Mouse (Mus musculus): ENCODE measurements around the gene Npas3. TPM values are rescaled to one million over a fixed set of nuclear protein-coding genes. Genes with fewer than 3 reads are reported as not detected.

Npas3 gene
- polyA plus RNA-seq, 1 experiment, result 1.2 TPM

DNA sequence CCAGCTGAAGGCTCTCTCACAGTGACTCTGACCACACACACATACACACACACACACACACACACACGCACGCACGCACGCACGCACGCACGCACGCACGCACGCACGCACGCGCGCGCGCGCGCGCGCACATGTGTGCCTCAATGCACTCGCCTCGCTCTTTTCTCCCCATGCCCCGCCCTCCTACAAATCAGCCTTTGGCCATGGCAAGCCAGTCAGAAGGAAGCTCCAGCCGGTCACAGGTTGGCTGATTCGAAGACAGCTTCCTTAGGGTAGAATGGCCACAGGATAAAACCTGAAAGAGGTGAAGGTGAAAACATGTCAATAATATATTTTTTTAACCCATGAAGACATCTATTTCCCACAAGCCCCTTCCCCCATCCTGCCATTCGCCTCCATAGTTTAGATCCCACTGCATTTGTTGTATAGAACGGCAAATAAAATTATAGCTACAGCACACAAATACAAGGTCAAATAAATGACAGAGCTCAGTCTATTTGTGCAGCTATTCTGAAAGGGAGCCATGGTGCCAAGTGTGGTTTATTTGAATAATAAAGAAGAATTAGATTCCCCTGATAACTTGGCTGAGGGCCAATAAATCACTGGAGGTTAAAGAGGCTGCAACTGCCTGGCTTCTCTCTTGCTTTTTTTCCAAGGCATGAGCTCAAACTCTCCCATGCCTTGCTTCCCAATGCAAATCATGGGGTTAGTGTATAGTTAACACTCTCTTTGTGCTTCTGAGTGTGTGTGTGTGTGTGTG, 587.7 kb downstream of the Npas3 start:
- Histone ChIP-seq H3K4me3 (ENCODE audit: low read depth, low read length) (no peak overlapping the region), H3K9ac (ENCODE audit: low read depth, poor library complexity, severe bottlenecking) (no peak overlapping the region), H3K27me3 (ENCODE audit: control insufficient read depth, insufficient read depth, low read length, poor library complexity, severe bottlenecking) (no peaks in the 10 kb centered on the region), H3K4me1 (ENCODE audit: control insufficient read depth, insufficient read depth, low read length) (no peaks in the 10 kb centered on the region), H3K27ac (ENCODE audit: insufficient read depth, low read length) (no peak overlapping the region), H3K36me3 (ENCODE audit: control insufficient read depth, insufficient read depth, low read length, poor library complexity, severe bottlenecking) (no peaks in the 10 kb centered on the region), H3K9me3 (replicated peaks; ENCODE audit: control insufficient read depth, insufficient read depth, low read length, poor library complexity, severe bottlenecking) (no peaks in the 10 kb centered on the region)
- TF ChIP-seq EP300 (IDR thresholded peaks at IDR 0.05; ENCODE audit: insufficient read depth, low read depth, low read length) (no peak), CTCF (IDR thresholded peaks at IDR 0.05; ENCODE audit: low read depth, low read length) (no peak), POLR2A (IDR thresholded peaks at IDR 0.05; ENCODE audit: insufficient read depth, low read length) (no peak)

DNA sequence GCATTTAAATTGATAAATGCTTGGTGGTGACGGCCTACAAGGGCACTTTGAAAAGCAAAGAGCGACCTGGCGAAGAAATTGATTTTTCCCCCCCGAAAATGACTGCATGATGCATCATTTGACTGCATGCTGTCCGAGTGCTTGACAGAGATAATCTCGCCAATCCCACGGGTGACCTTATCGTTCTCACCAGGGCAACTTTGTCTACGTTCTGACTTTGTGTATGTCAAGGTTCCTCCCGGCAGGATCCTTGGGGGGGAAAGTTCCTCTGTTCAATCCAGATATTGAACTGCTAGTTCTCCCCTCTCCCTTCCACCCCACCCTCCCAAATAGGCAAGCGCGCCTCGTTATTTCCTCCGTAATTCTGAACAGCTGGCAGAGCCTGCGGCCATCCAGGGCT, 588.9 kb downstream of the Npas3 start:
- no peaks in the 10 kb centered on the region for H3K9me3 ChIP-seq (replicated peaks; ENCODE audit: control insufficient read depth, insufficient read depth, low read length, poor library complexity, severe bottlenecking)
- no peaks in the 10 kb centered on the region for H3K27me3 ChIP-seq (ENCODE audit: control insufficient read depth, insufficient read depth, low read length, poor library complexity, severe bottlenecking)
- H3K36me3 ChIP-seq (ENCODE audit: control insufficient read depth, insufficient read depth, low read length, poor library complexity, severe bottlenecking), result no peaks in the 10 kb centered on the region
- no peaks in the 10 kb centered on the region for H3K4me1 ChIP-seq (ENCODE audit: control insufficient read depth, insufficient read depth, low read length)
- H3K27ac ChIP-seq (ENCODE audit: insufficient read depth, low read length), result no peak overlapping the region
- no peak overlapping the region for H3K9ac ChIP-seq (ENCODE audit: low read depth, poor library complexity, severe bottlenecking)
- no peak overlapping the region for H3K4me3 ChIP-seq (ENCODE audit: low read depth, low read length)
- no peak for TF ChIP-seq EP300 (IDR thresholded peaks at IDR 0.05; ENCODE audit: insufficient read depth, low read depth, low read length)
- no peak for TF ChIP-seq POLR2A (IDR thresholded peaks at IDR 0.05; ENCODE audit: insufficient read depth, low read length)
- TF ChIP-seq CTCF (IDR thresholded peaks at IDR 0.05; ENCODE audit: low read depth, low read length), result no peak

DNA sequence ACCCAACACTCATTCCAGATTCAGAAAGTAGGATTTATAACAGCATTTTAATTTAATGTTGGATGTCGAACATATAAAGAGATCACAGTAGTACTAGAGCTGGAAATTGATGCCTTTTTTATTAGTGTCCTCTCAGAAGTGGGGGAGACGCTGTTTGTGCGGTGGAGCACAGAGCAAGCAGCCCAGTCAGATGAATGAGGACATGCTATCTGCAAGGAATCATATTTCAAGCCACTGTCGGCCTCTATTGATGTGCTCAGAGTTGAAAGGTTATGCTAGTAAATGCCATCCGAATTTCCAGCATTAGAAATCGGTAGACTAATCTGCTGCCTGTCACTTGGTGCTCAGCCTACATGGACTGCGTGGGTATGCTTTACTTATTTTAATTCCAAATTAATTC, 590.1 kb downstream of the Npas3 start:
- H3K9ac ChIP-seq (ENCODE audit: low read depth, poor library complexity, severe bottlenecking), result no peak overlapping the region
- no peaks in the 10 kb centered on the region for H3K4me1 ChIP-seq (ENCODE audit: control insufficient read depth, insufficient read depth, low read length)
- no peak for TF ChIP-seq CTCF (IDR thresholded peaks at IDR 0.05; ENCODE audit: low read depth, low read length)
- no peak for TF ChIP-seq POLR2A (IDR thresholded peaks at IDR 0.05; ENCODE audit: insufficient read depth, low read length)
- no peak for TF ChIP-seq EP300 (IDR thresholded peaks at IDR 0.05; ENCODE audit: insufficient read depth, low read depth, low read length)
- H3K36me3 ChIP-seq (ENCODE audit: control insufficient read depth, insufficient read depth, low read length, poor library complexity, severe bottlenecking), result no peaks in the 10 kb centered on the region
- no peak overlapping the region for H3K27ac ChIP-seq (ENCODE audit: insufficient read depth, low read length)
- no peaks in the 10 kb centered on the region for H3K27me3 ChIP-seq (ENCODE audit: control insufficient read depth, insufficient read depth, low read length, poor library complexity, severe bottlenecking)
- no peaks in the 10 kb centered on the region for H3K9me3 ChIP-seq (replicated peaks; ENCODE audit: control insufficient read depth, insufficient read depth, low read length, poor library complexity, severe bottlenecking)
- no peak overlapping the region for H3K4me3 ChIP-seq (ENCODE audit: low read depth, low read length)

DNA sequence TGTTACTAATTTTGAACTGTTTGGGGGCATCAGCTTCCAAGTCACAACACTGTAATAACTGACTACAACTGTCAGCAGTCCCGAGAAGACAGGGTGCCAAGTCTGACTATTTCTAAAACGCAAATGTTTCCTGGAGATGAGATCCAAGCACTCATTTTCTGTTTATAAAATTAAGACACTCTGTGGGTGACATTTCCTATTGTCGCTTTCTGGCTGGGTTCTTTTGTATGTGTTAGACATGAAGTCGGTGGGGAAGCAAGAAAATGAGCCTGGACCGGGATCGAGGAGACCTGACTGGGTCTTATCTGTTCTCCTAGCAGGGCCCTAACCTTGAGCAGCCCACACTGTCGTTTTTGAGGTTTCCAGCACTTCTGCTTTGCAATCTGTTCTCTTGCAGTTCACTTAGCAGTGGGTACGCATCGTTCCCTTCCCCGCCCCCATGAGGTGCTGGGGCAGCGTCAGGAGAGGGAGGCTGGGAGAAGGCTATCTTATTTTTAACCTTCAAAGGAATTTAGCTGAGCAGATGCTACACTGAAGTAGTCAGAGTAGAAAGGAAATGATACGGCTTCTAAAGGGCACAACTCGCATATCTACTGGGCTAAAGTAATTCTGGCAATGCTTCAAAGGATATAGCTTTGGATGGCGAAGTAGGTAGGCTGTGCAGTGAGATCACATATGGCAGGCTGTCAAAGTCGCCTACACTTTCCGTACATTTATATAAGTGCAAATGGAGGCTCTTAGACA, 593.6 kb downstream of the Npas3 start:
- H3K27ac ChIP-seq (ENCODE audit: insufficient read depth, low read length), result no peak overlapping the region
- H3K27me3 ChIP-seq (ENCODE audit: control insufficient read depth, insufficient read depth, low read length, poor library complexity, severe bottlenecking), result no peaks in the 10 kb centered on the region
- no peak overlapping the region for H3K4me3 ChIP-seq (ENCODE audit: low read depth, low read length)
- no peaks in the 10 kb centered on the region for H3K36me3 ChIP-seq (ENCODE audit: control insufficient read depth, insufficient read depth, low read length, poor library complexity, severe bottlenecking)
- no peaks in the 10 kb centered on the region for H3K4me1 ChIP-seq (ENCODE audit: control insufficient read depth, insufficient read depth, low read length)
- H3K9me3 ChIP-seq (replicated peaks; ENCODE audit: control insufficient read depth, insufficient read depth, low read length, poor library complexity, severe bottlenecking), result no peaks in the 10 kb centered on the region
- TF ChIP-seq POLR2A (IDR thresholded peaks at IDR 0.05; ENCODE audit: insufficient read depth, low read length), result no peak
- no peak for TF ChIP-seq EP300 (IDR thresholded peaks at IDR 0.05; ENCODE audit: insufficient read depth, low read depth, low read length)
- no peak for TF ChIP-seq CTCF (IDR thresholded peaks at IDR 0.05; ENCODE audit: low read depth, low read length)
- H3K9ac ChIP-seq (ENCODE audit: low read depth, poor library complexity, severe bottlenecking), result no peak overlapping the region

DNA sequence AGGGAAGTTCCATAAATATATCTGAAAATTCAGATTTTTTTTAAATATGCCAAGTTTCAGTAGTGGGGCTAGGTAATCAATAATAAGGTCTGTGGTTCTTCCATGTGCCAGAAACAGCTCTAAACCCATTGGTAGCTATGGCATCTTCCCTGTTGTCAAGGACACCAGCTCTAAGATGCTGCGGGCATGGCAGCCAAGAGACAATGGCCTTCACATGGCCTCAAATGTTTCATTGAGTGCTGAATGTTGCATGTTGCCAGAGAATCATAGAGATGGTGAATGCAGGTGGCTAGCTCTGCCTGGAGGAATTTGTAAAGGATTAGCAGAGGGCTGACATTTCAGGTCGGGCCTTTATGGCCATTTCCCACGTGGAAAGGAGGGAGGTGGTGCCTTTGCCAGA, 595.1 kb downstream of the Npas3 start:
- no peak for TF ChIP-seq CTCF (IDR thresholded peaks at IDR 0.05; ENCODE audit: low read depth, low read length)
- TF ChIP-seq POLR2A (IDR thresholded peaks at IDR 0.05; ENCODE audit: insufficient read depth, low read length), result no peak
- no peak for TF ChIP-seq EP300 (IDR thresholded peaks at IDR 0.05; ENCODE audit: insufficient read depth, low read depth, low read length)
- Histone ChIP-seq H3K4me1 (ENCODE audit: control insufficient read depth, insufficient read depth, low read length) (no peaks in the 10 kb centered on the region), H3K4me3 (ENCODE audit: low read depth, low read length) (no peak overlapping the region), H3K27ac (ENCODE audit: insufficient read depth, low read length) (no peak overlapping the region), H3K9ac (ENCODE audit: low read depth, poor library complexity, severe bottlenecking) (no peak overlapping the region), H3K9me3 (replicated peaks; ENCODE audit: control insufficient read depth, insufficient read depth, low read length, poor library complexity, severe bottlenecking) (no peaks in the 10 kb centered on the region), H3K27me3 (ENCODE audit: control insufficient read depth, insufficient read depth, low read length, poor library complexity, severe bottlenecking) (no peaks in the 10 kb centered on the region), H3K36me3 (ENCODE audit: control insufficient read depth, insufficient read depth, low read length, poor library complexity, severe bottlenecking) (no peaks in the 10 kb centered on the region)

DNA sequence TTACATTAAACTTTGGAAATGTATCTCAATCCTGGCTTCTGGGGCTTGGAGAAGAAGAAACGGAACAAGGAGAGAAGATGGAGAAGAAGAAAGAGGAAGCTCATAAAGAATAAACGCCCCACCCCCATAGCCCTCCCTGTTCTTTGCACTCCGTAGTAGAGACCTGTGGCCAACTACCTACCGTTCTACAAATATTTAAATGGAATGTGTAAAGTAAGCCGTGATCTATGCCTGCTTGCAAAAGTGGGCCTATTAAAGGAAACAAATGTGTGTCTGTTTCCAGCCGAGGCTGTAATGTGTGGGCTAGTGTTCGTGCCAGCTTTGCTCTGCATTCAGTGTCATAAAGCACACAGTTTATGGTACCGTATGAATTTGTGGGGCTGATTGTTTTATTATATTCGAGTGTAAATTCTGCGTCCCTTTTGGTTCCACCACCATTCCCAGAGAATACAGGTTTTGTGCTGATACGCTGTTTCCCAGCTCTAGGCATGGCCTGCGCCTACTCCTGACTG, 597.7 kb downstream of the Npas3 start:
- Histone ChIP-seq H3K4me3 (ENCODE audit: low read depth, low read length) (no peak overlapping the region), H3K9ac (ENCODE audit: low read depth, poor library complexity, severe bottlenecking) (no peak overlapping the region), H3K27me3 (ENCODE audit: control insufficient read depth, insufficient read depth, low read length, poor library complexity, severe bottlenecking) (no peaks in the 10 kb centered on the region), H3K4me1 (ENCODE audit: control insufficient read depth, insufficient read depth, low read length) (no peaks in the 10 kb centered on the region), H3K36me3 (ENCODE audit: control insufficient read depth, insufficient read depth, low read length, poor library complexity, severe bottlenecking) (no peaks in the 10 kb centered on the region), H3K27ac (ENCODE audit: insufficient read depth, low read length) (no peak overlapping the region), H3K9me3 (replicated peaks; ENCODE audit: control insufficient read depth, insufficient read depth, low read length, poor library complexity, severe bottlenecking) (no peaks in the 10 kb centered on the region)
- TF ChIP-seq POLR2A (IDR thresholded peaks at IDR 0.05; ENCODE audit: insufficient read depth, low read length) (no peak), EP300 (IDR thresholded peaks at IDR 0.05; ENCODE audit: insufficient read depth, low read depth, low read length) (no peak), CTCF (IDR thresholded peaks at IDR 0.05; ENCODE audit: low read depth, low read length) (no peak)

All from ES-Bruce4 (cell line).